Mouse (Mus musculus): ENCODE data around the gene Amigo1.

The Amigo1 gene

DNA sequence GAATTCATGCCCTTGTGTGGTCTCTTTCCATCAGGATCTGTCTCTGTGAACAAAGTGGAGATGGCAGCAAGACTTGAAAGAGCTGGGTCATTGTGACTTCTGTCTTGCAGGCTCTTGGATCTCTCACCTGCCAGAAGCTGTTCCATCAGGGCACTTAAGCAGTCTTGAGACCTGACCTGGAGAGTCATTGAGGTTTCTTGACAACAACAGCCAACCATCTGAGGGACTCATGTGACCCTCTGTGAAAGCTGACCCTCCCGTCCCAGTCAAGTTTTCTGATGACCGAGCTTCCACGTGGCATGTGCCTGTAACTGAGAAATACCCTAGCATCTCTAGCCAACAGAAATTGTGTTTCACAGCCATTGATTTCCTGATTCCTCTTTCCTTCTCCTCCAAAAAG is 1.4 kb upstream of the Amigo1 start:
- no peak for DNase-seq

DNA sequence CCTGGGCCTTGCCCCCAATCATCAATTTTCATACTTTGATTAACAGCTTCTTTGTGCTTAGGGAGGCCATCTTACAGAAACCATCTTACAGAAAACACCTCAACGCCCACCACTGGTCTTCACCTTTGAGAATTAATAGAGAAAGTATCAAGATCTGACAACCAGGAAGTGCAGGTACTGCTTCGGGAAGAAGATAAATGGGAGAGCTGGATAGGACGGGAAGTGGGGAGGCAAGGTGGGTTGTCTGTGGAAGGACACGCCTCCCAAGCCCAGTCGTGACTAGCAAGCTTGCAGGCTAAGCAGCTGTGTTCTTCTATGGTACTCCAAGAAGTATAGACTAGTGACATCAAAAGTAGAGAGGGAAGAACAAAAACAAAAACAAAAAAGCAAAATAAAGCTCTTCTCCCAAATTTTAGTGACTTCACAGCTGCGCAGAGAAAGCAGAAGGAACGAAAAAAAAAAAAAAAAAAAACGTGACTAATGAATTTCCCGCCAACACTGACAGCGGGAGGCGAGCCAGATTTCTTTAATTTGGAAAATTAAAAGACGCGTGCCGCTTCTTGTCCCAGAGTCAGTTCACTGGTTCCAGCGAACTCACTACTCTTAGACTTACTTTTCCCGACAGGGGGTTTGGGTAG is 556 bp upstream of the Amigo1 start:
- DNase-seq: no peak

- DNase-seq: no peak
These were observed 1.1 kb downstream of the Amigo1 start for GRCm38 (mm10) chr3:108187111-108187795.

DNA sequence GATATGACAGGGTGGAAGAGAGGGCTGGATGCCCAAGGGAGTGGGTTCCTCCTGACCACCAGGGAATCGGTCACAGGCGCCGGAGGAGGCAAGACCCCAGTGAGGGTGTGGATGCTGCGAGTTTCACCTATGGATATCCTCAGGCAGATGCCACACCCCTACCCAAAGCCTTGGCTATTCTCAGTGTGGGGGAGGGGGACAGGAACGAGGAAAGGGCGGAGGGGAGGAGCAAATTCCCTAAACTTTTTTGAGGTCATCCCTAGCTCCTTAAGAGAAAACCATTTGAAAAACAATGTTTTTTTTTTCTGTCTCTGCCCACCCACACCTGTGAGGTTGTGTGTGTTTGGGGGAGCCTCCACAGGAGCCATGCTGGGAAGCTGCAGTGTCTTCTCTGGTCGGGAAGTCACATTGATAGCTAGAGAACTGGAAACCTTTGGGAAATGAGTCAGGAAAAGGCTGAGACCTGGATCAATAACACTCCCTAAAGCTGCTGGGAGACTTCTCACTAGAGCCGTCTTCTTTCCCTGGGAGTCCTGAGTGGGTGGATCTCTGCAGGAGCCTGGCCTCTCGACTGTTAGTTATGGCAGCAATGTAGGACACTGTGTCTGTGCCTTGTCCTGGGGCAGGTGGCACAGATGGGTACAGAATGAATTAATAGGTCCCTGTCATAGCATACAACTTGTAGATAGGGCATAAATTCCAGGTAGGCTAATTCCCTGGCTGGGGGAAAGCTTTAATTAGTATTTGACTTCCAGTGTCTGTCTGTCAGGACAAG is 2.8 kb downstream of the Amigo1 start:
- DNase-seq: no peak

GRCm38 (mm10) chr3:108189897-108190296 is 3.8 kb downstream of the Amigo1 start:
- DNase-seq: no peak

DNA sequence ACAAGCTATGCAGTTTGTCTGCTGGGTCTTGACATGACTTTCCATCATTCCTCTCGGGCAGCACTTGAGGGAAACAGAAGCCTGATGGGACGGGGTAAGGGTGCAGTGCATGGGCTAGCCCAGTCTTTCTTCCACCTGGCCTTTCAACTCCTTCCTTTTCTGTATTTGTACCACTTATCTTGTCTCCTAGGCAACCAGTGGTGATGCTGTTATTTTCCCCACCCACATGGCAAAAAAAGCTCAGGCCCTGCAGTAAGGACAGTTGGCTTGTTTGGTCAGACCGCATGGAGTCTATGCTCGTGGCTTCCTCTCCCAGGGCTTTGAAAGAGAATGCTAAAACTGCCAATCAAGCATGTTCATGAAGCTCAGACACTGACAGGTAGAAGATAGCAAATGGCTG is 7.6 kb downstream of the Amigo1 start:
- DNase-seq: no peak

GRCm38 (mm10) chr3:108195287-108195686 is 9.2 kb downstream of the Amigo1 start:
- DNase-seq: no peak

- no peak for DNase-seq
These were observed 9.9 kb downstream of the Amigo1 start for GRCm38 (mm10) chr3:108195941-108196590.

DNA sequence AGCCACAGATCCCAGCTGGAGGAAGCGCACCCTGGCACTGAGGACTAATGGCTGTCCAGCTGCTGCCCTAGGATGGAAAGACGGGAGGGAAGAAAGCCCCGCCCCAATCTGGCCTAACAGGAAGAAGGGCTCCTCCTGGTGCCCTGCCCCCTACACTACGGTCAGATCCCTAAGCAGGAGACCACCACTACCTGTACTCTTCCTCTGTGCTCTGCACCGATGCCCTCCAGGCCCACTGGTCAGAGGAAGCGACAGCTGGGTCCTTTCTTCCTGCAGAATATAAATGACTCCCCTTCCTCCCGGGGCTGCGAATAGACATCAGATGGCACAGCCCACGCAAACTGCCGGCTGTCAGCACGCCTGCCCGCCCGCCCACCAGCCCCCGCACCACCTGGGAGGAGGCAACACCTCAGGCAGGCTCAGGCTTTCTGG is 10.9 kb downstream of the Amigo1 start:
- DNase-seq: peak; percentile 49

DNA sequence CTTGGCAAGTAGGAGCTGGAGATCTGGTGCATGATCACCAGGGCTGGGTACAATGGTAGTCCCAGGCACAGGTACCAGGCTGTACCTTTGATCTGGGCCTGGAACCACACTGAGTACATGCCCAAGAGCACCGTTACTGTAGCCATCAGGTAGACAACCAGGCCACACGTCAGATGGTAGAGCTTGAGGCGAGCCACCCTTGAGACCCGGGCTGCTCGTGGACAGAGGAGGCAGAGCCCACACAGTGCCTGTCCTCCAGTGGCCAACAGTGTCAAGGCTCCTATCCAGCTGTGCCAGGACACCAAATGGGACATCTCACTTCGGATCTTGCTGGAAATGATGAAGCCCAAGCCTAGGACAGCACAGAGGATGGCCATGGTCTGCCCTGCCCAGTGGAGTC is 13.1 kb downstream of the Amigo1 start:
- no peak for DNase-seq

GRCm38 (mm10) chr3:108200329-108201323 is 14.5 kb downstream of the Amigo1 start, which contains the start of gene Cyb561d1:
Gene Cyb561d1 (minus strand): TSS chr3:108201212.
- peak; percentile 96 for DNase-seq

DNA sequence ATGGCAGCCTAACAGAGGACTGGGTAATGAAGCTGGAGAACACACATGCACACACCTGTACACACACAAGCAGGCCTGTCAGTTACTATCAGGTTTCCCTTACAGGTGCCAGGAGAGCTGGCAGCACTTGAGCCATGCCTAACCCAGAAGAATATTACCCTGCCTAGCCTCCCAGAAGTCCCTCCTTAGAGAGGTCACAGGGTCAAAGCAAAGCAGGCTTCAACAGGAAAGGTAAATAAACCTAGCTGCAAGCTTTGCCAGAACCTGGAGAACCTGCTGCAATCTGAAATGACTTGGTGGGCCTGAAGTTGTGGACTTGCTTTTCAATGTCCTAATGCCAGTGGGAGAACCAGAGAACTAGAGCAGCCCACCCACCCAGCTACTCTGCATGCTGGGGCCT is 16.4 kb downstream of the Amigo1 start:
- no peak for DNase-seq

DNA sequence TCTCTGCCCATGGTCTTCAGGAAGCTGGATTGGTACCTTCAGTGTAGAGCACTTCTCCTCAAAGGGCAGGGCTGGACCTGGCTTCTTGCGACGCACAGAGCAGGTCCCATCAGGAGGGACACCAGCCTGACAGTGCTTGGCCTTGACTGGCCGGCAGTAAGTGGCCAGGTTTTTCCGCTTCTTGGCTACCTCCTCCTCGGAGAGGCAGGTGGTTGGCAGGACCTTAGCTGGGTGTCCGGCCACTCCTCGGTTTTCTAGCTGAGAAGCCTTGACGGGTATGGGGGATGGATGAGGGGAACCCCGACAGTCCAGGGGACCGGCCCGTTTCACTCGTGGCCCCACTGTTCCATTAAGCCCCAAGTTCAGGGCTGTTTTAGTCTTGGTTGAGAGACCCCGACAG is 17.1 kb downstream of the Amigo1 start:
- no peak for DNase-seq

- DNase-seq: peak; percentile 82
These were observed 17.6 kb downstream of the Amigo1 start for GRCm38 (mm10) chr3:108203621-108204325.

DNA sequence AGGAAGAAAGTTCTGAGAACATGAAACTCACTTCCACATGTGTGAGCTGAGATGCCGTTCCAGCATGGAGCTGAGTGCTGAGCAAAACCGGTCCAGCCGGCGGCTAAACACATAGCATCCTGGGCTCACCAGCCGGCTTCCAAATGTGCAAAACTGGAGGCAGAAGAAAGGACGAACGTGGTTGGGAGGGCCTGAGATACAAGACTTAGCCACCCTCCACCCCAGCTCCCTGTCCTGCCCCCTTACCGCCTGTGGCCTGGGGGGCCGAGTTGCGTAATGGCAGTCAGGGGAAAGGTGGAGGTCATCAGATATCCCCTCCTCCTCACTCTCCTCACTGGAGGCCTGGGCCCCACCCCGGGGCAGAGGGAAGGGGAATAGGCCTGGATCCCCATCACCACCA is 18.3 kb downstream of the Amigo1 start:
- DNase-seq: no peak

GRCm38 (mm10) chr3:108205601-108206000 is 19.5 kb downstream of the Amigo1 start:
- no peak for DNase-seq

GRCm38 (mm10) chr3:108206731-108207375 is 20.7 kb downstream of the Amigo1 start:
- DNase-seq: peak; percentile 47

GRCm38 (mm10) chr3:108209001-108209400 is 22.9 kb downstream of the Amigo1 start:
- no peak for DNase-seq

- no peak for DNase-seq
These were observed 23.4 kb downstream of the Amigo1 start for GRCm38 (mm10) chr3:108209536-108209935.

DNA sequence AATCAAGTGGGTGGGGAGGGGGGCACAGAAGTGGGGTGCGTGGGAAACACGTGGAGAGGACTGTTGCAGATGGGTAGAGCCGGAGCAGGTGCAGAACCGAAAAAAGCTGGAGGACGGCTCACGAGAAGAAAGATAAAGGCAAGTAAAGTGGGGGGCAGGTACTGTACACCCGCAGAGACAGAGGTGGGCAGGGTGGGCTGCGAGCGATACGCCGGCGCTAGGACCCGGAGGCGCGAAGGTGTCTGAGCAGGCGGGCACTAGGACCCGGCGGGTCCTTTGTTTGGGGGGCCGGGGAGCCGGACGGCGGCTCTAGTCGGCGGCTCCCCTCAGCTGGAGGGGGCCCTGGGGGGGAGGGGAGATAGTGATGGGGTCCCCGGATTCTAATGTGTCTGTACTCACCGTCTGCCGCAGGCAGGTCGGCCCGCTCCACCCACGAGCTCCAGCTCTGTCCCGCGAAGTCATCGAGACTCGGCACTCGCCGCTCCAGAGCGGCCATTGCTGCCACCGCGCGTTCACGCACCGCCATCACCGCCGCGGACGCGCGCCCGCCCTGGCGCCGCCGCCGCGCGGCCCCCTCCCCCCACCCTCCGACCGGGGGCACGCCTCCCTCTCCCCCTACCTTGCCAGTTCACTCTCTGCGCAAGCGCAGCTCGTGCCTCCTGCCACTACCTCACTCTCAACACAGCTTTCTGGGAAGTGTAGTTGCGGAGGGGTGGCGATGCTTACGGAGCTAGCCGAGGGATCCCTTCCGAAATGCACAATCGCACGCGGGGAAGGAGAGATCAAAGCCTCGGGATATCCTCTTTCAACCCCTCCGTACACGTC is 24.0 kb downstream of the Amigo1 start:
- peak; percentile 97 for DNase-seq

Data from kidney, postnatal 14 days (tissue).